Mouse (Mus musculus): ENCODE results near the gene Zdhhc4.

DNA sequence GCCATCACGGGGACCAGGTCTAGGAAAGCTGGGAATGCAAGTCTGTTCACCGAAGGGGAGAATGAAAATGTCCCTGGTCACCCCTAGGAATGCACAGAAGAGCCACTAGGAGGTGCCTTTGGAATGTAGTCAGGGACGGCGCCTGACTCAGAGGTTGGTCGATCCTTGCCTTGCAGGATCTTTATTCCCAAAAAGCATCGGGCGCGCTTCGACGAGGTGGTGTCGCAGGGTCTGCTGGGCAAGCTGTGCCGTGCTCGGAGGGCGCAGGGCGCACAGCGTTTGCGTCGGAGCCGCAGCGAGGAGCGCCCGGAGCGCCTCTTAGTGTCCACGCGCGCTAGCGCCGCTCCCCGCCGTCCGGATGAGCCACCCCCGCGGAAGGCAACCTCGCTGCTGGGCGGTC is 43.8 kb upstream of the Zdhhc4 start:
- peak; percentile 60 for TF ChIP-seq CTCF (IDR thresholded peaks at IDR 0.05)
- TF ChIP-seq EP300 (IDR thresholded peaks at IDR 0.05), result no peak
